Mouse (Mus musculus) myocyte (in vitro differentiated cells): Measurements from ENCODE around the gene Foxk1.

ENCODE experiments used
- POLR2A ChIP-seq: IDR thresholded peaks from one replicate; pipeline ENCODE4 v1.6.1; 2011; ENCODE audit warnings: low read depth, mild to moderate bottlenecking, control low read depth, moderate library complexity; ENCODE audit not compliant: insufficient read length
- TCF3 ChIP-seq: IDR thresholded peaks from one replicate; pipeline ENCODE4 v1.6.1; 2011; ENCODE audit warnings: low read depth, control low read depth; ENCODE audit not compliant: insufficient read length
- USF1 ChIP-seq: IDR thresholded peaks from one replicate; pipeline ENCODE4 v1.6.1; 2011; ENCODE audit warnings: low read depth, mild to moderate bottlenecking, control low read depth, moderate library complexity

GRCm38 (mm10) chr5:142391691-142392090, 9.6 kb upstream of the Foxk1 start:
- TF ChIP-seq POLR2A: no peak
- TF ChIP-seq TCF3: no peak
- TF ChIP-seq USF1: no peak
